Mouse (Mus musculus) effector memory CD4-positive, alpha-beta T cell, adult 5 months (primary cell): ENCODE results near the gene Dgat2l6. TPM values are rescaled to one million over a fixed set of nuclear protein-coding genes. Genes with fewer than 3 reads are reported as not detected.

ENCODE experiments used
- polyA plus RNA-seq: library from polyadenylated mRNA; unstranded; fragments of 100-300 nt; shearing (Covaris generic); gene quantifications from one replicate; pipeline ENCODE4 v1.2.1, GENCODE M21; 2017

Dgat2l6 gene
- polyA plus RNA-seq: not detected

GRCm38 (mm10) chrX:100524471-100524870 is at the start of gene Dgat2l6:
TSS of gene Dgat2l6 (plus strand) at chrX:100524838.

GRCm38 (mm10) chrX:100494068-100494978 is 30.3 kb upstream of the Dgat2l6 start, which contains the start of gene Igbp1:
TSS of gene Igbp1 (plus strand) at chrX:100494291.

DNA sequence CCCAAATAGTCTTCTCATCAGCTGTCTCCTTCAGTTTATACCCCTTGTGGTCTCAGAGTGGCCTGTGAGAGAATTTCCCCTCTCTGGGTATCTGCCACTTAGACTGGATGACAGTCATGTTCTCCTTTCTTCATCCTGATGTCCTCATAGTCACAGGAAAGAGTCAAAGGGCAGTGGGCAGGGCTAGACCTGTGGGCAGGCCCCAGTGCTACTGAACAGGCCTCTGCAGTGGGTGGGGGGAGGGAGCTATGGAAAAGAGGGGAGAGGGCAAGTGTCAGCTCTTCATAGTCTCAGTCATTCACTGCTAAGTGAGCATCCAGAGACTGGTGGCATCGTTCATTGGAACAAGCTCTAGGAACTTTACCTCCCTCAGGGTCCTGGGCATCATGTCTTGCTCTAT is 47.3 kb downstream of the Dgat2l6 start, which contains the start of gene Awat1:
Awat1 (plus strand) TSS at position 301 of the 400 bp plus-strand sequence.

GRCm38 (mm10) chrX:100594791-100595190 is 70.2 kb downstream of the Dgat2l6 start, which contains the start of gene P2ry4:
TSS of gene P2ry4 (minus strand) at chrX:100594869.

Other genes with a start within 250 kb of the Dgat2l6 start
- gene Otud6a, start 95.8 kb upstream of the Dgat2l6 start, polyA plus RNA-seq: not detected
- 0.37 TPM for gene Awat2, start 82.1 kb upstream of the Dgat2l6 start, polyA plus RNA-seq
- 29.1 TPM for gene Igbp1, start 30.5 kb upstream of the Dgat2l6 start, polyA plus RNA-seq
- gene Awat1, start 47.4 kb downstream of the Dgat2l6 start, polyA plus RNA-seq: not detected
- gene P2ry4, start 70.0 kb downstream of the Dgat2l6 start, polyA plus RNA-seq: not detected
- gene Arr3, start 80.7 kb downstream of the Dgat2l6 start, polyA plus RNA-seq: not detected
- 0.17 TPM for gene Kif4, start 100.9 kb downstream of the Dgat2l6 start, polyA plus RNA-seq
- 22.1 TPM for gene Pdzd11, start 101.7 kb downstream of the Dgat2l6 start, polyA plus RNA-seq
- not detected for gene Gdpd2, start 205.0 kb downstream of the Dgat2l6 start, polyA plus RNA-seq
- 6.5 TPM for gene Dlg3, start 242.9 kb downstream of the Dgat2l6 start, polyA plus RNA-seq